Mouse (Mus musculus) bone marrow macrophage, adult 2 months (primary cell): ENCODE data around the gene Lrrk1. TPM values are rescaled to one million over a fixed set of nuclear protein-coding genes. Genes with fewer than 3 reads are reported as not detected.

Experiments
- H3K27ac ChIP-seq: 2 replicates; pipeline ENCODE4 v1.5.1; 2012; ENCODE audit warnings: low read depth, low read length; ENCODE audit not compliant: insufficient read depth
- H3K4me1 ChIP-seq: 2 replicates; pipeline ENCODE4 v1.6.1; 2012; ENCODE audit warnings: low read length; ENCODE audit not compliant: control insufficient read depth, insufficient read depth
- H3K4me3 ChIP-seq: 2 replicates; pipeline ENCODE4 v1.5.1; 2012; ENCODE audit warnings: mild to moderate bottlenecking, low read length, moderate library complexity; ENCODE audit not compliant: insufficient read depth
- CTCF ChIP-seq: IDR thresholded peaks from 2 replicates; pipeline ENCODE4 v1.5.1; 2012; ENCODE audit warnings: low read depth, mild to moderate bottlenecking, low read length, moderate library complexity
- POLR2A ChIP-seq: IDR thresholded peaks from 2 replicates; pipeline ENCODE4 v1.6.1; 2012; ENCODE audit warnings: mild to moderate bottlenecking, low read depth, low read length, borderline replicate concordance
- polyA plus RNA-seq: library from polyadenylated mRNA; stranded (reverse); fragments of >200 nt; gene quantifications from 2 replicates; pipeline ENCODE4 v1.2.4, GENCODE M21; 2012; ENCODE audit not compliant: missing spikeins, insufficient read depth, insufficient read length

Lrrk1 gene
- polyA plus RNA-seq, 1 experiment, result 24.6 TPM

DNA sequence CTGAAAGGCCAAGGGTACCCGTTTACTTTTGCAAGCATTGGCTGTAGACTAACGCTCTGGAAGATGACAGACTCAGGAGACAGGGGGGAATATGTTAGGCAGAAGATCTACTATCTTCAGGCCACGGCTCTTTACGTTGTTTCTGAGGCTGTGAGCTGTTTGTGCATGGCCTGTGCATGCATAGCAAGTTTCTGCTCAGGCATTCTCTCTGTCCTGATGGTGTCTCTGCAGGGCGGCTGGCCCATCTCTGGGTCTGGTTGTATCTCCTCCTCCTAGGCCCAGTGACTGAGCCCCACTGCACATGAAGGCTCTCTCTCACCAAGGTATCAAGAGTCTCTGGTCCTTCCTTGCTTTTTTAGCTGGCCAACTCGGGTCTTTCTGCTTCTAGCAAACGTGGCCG lies 127.9 kb downstream of the Lrrk1 start:
- Histone ChIP-seq H3K4me1 (no peaks in the 10 kb centered on the region), H3K27ac (no peak overlapping the region), H3K4me3 (no peak overlapping the region)
- TF ChIP-seq CTCF (no peak), POLR2A (no peak)

DNA sequence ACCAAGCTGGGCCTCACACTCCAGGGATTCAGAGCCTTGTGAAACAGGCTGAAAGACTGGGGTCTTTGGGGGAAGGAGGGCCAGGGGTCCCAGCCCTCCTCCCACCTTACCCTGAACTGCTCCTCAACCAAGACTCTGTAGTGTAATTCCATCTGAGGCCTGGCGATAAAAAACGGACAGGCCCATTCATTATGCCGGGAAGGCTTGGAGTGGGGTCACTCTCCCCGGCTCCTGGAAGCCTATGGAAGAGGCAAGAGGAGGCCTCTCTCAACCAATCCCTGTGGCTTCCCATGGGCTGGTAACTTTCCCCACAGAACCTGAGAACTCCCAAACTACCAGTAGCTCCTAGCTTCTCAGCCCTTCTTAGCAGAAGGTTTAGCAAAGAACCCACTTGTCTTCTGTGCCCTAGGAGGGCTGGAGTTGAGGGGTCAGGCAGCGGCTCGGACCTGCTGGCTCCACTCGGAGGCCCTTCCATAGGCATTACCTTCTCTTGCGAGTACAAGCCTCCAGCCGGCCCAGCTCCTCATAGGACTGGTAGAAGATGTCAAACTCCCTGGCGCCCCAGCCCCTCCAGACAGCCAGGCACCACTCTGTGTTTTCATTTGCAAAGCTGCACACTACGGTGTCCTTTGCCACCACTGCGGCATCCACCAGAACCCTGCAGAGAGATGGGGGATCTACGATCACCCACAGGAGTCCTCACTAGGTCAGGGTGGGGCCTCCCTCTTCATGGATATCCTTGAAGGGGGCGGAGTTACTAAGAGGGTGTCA lies 128.5 kb downstream of the Lrrk1 start:
- TF ChIP-seq POLR2A (no peak), CTCF (no peak)
- H3K4me3 ChIP-seq, result no peak overlapping the region
- H3K4me1 ChIP-seq, result peaks cover 2% of the 10 kb centered on the region
- no peak overlapping the region for H3K27ac ChIP-seq

DNA sequence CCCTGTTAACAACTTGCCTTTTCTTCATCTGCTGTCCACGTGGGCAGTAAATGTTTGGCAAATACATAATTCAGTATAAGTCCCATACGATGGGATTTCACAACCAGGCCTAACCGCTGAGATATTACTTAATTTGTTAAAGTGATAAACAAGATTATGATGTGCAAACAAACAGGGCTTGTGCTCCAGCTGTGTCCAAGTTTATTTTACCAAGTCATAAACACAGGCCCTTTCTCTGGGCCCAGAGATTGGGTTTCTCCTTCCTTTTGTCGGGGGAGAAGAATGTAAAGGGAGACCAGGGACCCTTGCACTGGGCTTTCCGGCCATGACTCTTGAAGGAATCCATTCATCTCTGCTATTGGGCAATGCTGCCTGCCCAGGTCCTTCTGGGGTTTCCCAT lies 129.2 kb downstream of the Lrrk1 start:
- Histone ChIP-seq H3K27ac (no peak overlapping the region), H3K4me1 (peaks cover 2% of the 10 kb centered on the region), H3K4me3 (no peak overlapping the region)
- no peak for TF ChIP-seq POLR2A
- TF ChIP-seq CTCF, result no peak

DNA sequence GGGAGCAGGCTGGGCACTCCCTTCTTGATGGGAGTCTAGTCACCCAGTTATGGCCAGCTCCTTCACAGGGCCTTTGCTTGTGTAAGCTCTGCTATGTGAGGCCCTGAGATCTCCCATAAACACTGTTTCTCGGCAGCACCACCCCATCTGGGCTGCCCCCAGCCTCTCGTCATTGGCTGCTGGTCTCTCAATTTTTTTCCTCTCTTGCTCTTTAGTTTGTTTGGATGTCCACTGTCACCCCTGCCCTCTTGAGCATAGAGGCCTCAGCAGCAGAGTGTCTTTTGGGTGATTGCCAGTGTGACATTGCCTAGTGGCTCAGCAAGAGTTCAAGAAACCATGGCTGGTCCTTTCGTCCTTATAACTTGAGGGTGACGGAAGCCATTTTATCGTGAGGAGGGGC lies 130.9 kb downstream of the Lrrk1 start:
- no peak overlapping the region for H3K4me3 ChIP-seq
- H3K27ac ChIP-seq, result no peak overlapping the region
- TF ChIP-seq CTCF, result no peak
- no peak for TF ChIP-seq POLR2A
- H3K4me1 ChIP-seq, result peaks cover 2% of the 10 kb centered on the region

DNA sequence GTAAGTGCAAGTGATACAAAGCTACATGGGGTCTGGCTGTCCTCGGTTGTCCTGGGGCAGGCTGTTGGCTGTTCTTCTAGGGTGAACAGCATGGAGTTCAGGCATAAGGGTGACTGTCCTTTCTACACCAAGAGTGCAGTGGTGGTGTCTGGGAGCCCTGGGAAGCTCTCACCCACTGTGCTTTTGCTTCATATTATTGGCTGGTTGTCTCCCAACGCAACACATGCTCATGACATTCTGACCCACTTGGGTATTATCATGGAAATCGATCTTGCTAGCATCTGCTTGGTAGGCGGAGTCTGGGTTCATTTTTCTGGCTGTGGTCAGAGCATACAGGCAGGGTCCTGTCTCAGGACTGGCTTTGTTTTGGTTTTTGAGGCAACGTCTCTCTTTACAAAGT lies 131.7 kb downstream of the Lrrk1 start:
- Histone ChIP-seq H3K27ac (no peak overlapping the region), H3K4me1 (peaks cover 2% of the 10 kb centered on the region), H3K4me3 (no peak overlapping the region)
- TF ChIP-seq POLR2A (no peak), CTCF (no peak)

DNA sequence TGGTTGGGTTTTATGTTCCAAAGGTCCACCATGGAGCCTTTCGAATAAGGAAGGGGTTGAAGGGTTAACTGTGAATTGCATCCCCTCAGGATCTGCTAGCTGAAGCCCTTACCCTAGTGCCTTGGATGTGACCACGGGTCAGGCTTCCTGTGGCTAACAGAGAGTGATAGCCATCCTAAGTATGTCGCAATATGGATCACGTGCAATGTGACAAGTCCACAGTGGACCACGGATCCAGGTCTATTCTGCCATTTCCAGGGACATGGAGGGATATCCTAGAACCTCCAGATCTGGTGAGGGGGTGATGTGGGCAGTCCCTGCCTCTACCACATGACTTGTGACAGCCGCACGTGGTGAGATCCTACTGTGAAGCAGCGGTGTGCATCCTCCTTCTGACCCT lies 133.2 kb downstream of the Lrrk1 start:
- TF ChIP-seq CTCF (no peak), POLR2A (no peak)
- H3K27ac ChIP-seq, result no peak overlapping the region
- H3K4me3 ChIP-seq, result no peak overlapping the region
- peaks cover 2% of the 10 kb centered on the region for H3K4me1 ChIP-seq

DNA sequence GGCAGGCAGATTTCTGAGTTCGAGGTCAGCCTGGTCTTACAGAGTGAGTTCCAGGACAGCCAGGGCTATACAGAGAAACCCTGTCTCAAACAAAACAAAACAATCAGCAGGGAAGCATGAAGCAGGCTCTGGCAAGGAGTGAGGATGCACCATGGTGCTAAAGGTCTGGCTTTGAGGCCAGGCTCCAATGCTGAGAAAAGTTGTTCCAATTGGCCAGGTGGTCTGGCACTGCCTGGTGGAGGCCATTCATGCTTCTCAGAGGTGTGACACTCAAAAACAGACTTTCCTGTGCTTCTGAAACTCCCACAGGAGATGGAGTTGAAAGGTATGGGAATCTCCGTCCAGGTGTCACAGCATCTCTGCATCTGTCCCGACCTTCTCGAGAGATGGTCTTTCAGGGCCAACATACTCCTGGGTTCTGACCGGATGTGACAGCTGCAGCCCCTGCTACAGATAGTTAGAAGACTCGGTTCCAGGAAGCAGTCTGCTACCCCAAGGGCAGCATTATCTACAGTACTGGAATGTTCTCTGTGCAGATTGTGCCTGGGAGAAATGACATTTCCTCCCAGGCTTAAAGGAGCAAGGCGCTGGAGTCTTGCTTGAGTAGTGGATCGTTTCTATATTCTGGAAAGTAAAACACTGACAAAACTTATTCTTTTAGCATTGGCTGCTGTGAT lies 134.0 kb downstream of the Lrrk1 start:
- Histone ChIP-seq H3K4me3 (no peak overlapping the region), H3K27ac (no peak overlapping the region)
- TF ChIP-seq POLR2A (no peak), CTCF (no peak)

DNA sequence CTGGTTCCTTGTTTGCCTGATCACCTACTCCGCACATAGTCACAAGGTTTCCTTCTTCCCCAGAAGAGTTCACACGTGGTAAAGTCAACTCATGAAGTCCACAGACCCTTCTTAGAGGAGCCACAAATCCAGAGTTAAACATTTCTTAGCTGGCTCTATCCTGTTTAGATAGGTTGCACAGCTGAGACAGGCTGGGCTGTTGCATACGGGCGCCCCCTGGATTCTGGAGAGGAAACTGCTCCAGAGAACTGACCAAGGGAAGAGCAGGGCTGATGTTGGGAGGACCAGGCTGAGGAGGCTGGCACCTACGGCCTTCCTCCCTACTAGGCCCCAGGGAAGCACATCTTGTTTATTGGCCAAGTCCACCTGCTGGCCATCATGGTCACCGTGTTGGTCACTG lies 138.1 kb downstream of the Lrrk1 start:
- H3K4me1 ChIP-seq, result peaks cover 2% of the 10 kb centered on the region
- H3K4me3 ChIP-seq, result no peak overlapping the region
- TF ChIP-seq CTCF, result peak; percentile 54
- no peak for TF ChIP-seq POLR2A
- H3K27ac ChIP-seq, result no peak overlapping the region

More for the DNA sequence above, 134.0 kb downstream of the Lrrk1 start:
- peaks cover 2% of the 10 kb centered on the region for H3K4me1 ChIP-seq

DNA sequence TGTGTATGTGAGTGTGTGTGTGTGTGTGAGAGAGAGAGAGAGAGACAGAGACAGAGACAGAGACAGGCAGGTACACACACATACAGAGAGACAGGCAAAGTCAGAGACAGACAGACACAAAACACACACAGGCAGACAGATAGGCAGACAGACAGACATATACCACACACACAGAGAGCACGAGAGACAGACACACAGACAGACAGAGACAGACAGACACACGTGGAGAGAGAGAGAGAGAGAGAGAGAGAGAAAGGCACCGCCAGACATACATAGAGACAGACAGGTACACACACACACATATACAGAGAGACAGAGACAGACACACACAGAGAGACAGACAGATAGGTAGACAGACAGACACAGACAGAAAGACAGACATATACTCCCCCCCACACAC lies 138.7 kb downstream of the Lrrk1 start:
- Histone ChIP-seq H3K4me1 (no peaks in the 10 kb centered on the region), H3K27ac (no peak overlapping the region), H3K4me3 (no peak overlapping the region)
- no peak for TF ChIP-seq CTCF

DNA sequence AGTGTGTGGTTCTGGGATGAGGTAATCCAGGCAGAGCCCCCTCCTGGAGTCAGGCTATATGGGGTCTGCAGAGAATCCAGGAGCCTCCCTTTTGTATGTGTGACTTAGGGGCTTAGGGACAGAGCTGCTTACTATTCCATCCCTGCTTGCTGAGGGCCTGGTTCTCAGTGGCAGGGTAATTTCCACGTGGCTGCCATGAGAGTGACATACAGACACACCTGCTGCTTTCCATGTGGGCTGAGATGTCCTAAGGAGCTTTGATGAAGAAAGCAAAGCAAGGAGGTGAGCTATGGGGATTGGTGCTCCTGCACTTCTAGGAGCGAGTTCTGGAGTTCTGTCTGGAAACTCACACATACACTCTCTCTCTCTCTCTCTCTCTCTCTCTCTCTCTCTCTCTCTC lies 139.1 kb downstream of the Lrrk1 start:
- H3K4me1 ChIP-seq, result no peaks in the 10 kb centered on the region
- no peak overlapping the region for H3K27ac ChIP-seq
- TF ChIP-seq CTCF, result no peak
- no peak for TF ChIP-seq POLR2A
- H3K4me3 ChIP-seq, result no peak overlapping the region

DNA sequence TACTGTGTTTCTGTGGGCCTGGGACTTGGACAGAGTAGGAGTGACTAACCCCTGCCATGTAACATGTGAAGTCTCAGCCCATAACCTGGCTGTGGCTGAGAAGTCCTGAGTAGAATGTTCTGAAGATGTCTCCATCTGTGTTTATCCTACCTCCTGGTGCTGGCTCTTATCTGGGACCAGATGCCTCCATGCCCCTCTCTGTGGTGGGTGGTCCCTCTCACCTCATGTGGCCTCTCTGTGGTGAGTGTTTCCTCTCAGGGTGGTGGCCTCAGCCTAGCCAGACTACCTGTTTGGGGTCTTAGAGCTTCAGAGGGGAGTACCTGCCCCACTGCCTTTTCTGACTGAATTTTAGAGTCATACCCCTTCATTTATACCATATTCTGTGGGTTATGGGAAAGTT lies 139.9 kb downstream of the Lrrk1 start:
- H3K27ac ChIP-seq, result no peak overlapping the region
- no peak overlapping the region for H3K4me3 ChIP-seq
- no peak for TF ChIP-seq CTCF
- no peak for TF ChIP-seq POLR2A
- no peaks in the 10 kb centered on the region for H3K4me1 ChIP-seq
